Mouse (Mus musculus): ENCODE results near the gene Nrros. TPM values are rescaled to one million over a fixed set of nuclear protein-coding genes. Genes with fewer than 3 reads are reported as not detected.
A peak's percentile ranks its signal among the peaks of the same experiment; 100 is the strongest.

The Nrros gene
- total RNA-seq, 1 experiment from 2014 or later: 8.0 TPM

DNA sequence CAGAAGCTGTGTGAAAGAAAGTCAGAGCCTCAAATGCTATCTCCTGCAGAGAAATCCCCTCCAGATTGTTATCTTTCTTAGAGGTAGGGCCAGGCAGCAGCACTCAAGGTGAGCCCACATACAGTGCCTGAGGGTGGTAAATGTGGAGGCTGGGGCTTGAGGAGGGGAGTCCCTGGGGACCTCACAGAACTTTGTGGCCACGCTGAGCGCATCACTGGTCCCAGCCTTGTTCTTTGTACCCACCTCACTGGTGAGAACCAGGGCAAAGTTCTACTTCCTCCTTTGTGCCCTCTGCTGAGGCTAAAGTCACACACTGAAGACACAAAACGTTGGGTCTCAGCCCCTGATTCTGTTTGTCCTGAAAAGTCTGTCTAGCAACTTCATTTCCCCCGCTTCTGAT lies 2.0 kb downstream of the Nrros start:
- DNase-seq: peak; percentile 50

DNA sequence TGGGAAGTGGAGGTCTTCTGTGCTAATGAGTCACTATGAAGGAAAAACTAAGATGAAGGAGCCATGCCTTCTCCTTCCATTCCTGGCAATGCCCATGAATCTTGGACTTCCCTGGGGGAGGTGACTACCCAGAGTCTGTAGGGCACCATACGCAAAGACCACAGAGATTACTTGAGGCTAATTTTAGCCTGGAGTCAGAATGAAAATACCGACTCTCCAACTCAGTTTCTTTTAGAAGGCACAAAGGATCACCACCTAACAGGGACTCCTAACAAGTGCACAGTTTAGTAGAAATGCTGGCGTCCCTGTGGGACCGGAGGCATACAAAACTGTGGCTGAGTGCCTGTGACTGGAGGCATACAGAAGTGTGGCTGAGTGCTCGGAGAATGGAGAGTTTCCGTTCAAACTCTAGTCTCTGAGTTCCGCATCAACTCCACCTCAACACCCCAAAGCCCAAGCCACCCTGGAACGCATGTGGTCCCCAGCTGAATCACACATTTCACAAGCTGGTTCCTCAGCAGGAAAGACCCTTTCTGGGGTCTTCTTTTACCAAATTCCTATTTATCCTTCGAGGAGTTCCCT lies 4.6 kb downstream of the Nrros start:
- no peak for DNase-seq

DNA sequence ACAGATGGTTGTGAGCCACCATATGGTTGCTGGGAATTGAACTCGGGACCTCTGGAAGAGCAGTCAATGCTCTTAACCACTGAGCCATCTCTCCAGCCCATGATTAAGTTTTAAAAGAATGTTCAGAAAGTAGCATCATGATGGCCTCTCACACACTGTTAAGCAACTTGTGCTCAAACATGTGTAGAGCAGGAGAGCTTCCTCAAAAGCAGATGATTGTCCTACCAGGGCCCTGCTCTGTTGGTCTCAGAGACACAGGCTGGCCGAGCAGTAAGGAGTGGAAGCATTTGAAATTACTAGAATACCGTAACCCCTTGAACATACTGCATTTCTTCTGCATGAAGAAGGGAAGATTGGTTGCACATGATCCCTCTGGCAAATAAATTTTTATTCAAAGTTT lies 6.4 kb downstream of the Nrros start:
- DNase-seq: no peak

DNA sequence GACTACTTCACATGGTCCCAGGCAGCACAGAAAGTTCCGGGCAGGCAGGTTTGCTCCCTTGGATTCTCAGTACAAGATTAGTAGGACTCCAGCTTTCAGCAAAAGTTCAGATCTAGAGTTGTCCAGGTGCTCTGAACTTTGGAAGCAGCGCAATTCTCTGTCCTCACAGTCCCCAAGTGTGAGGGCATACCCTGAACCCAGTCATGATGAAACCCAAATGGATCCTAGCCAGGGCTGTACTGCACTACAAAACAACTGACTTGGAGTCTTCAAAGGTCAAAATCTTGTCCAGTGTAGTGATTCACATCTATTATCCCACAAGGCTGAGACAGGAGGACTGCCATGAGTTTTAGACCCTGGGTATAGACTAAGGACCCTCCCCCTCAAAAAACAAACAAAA lies 8.0 kb downstream of the Nrros start:
- peak; percentile 63 for DNase-seq

DNA sequence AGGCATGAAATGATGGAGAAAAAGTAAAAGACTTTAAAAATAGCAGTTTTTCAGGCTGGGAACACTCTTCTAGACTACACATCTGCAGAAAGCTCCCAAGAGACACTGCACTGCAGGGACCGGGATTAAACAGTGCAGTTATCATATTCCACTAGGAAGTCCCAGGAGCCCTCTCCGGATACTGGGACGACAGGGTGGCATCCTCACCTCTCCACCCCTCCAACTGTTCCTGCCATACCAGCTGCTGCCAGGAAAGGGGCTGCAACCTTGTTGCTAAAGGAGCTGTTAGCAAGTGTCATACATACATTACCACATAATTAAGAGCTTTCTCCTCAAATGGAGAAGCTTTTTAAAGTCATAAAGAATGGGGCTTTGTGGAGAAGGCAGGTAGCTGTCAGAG lies 8.7 kb downstream of the Nrros start:
- no peak for DNase-seq

DNA sequence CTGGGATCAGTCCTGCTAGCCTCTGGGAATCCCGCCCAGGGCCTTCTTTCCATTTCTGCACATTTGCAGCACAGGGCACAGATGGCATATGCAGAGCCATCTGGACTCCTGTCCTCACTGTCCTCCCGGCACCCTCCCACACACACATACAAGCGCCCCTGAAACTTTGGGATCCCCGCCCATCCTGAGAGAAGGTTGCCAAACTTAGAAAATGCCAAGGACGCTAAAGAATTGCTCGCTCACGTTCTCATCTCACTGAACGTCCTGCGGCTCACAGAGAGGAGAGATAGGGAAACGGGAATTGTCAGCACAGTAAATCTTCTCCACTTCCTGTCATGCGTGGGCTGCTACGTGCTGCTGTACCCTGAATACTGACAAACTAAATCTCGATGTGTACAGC lies 11.0 kb downstream of the Nrros start:
- DNase-seq: peak; percentile 86

DNA sequence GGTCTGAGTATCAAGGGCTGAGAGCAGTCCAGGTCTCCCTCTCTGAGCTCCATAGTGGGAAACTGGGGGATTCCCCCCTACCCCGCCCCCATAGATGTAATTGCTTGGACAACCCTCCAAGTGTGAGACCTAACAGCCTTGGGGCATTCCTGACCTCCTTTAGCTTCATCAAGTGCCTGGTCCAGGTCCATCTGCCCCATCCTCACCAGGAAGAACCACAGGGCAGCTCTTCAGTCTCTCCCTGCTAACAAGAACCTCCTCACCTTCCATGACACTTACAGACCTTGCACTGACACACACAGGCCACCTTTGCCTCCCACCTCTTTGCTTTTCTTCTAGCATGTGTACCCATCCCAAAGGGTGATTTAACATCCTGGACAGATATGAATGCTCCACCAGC lies 11.4 kb downstream of the Nrros start:
- DNase-seq: no peak

DNA sequence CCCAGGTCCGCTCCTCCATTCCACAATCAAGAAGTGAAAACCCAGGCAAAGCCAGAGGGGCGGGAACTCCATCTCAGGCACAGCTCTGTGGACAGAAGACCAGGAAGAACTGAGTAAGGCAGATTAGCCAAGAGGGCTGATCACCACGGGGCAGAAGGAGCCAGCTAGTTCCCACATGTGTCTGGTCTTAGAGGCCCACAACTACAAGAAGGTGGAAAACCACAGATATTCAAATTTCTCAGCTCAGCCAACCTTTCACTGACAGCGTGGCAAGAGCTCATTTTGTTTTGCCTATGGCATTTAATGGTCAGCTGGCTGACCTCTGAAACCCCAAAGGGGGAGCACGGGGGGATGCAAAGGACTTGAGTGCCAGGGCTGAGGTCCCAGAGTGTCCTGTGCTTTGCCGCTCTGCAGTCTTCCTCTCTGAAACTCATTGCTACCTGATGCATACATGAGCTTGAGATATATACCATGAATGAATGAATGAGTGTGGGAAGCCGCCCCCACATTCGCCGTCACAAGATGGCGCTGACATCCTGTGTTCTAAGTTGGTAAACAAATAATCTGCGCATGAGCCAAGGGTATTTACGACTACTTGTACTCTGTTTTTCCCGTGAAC lies 17.7 kb downstream of the Nrros start:
- DNase-seq: no peak

DNA sequence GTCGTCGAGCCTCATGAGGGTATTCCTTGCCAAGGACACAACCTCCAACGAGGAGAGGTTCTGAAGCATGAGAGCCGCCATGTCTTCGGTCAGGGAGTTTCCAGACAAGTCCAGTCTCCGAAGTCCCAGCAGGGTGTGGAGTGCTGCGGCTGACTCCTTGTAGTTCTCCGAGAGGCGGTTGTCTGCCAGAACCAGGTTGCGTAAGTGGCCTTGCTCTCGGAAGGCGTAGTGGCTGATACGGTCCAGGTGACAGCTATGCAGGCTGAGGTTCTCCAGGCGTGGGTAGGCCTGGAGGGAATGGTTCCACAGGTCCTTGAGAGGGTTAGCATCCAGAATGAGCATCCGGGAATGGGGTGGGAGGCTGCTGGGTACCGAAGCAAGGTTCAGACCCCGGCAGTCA lies 20.8 kb downstream of the Nrros start:
- DNase-seq: peak; percentile 51

DNA sequence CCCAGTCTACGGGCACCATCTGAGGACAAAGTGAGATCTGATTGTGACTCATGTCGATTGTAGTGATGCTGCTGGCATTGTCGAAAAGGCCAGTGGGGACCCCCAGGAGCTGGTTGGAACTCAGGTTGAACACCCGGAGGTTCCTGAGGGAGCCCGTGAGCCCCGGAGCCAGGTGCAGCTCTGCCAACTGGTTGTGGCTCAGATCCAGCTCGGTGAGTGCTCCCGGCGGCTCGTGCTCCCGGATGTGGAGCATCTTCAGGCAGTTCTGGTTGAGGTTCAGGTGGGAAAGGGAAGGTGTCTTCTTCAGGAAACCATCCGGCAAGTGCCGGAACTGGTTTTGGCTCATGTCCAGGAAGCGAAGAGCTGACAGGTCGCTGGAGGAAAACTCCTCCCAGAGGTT lies 21.6 kb downstream of the Nrros start:
- no peak for DNase-seq

DNA sequence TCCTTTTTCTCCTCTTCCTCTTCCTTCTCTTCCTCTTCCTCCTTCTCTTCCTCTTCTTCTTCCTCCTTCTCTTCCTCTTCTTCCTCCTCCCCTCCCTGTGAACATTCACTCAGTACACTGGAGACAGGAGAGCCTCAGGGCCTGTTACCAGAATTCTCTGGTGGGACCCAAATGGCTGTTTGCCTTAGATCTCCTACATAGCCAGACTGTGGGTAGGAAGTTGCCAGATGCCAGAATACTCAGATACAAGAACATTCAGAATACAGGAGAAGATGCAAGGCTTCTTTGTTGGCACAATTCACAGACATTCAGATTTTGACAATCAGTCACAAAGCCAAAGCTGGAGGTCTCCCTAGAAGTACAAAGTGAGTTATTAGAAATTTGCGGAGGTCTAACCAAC lies 26.4 kb downstream of the Nrros start:
- no peak for DNase-seq

DNA sequence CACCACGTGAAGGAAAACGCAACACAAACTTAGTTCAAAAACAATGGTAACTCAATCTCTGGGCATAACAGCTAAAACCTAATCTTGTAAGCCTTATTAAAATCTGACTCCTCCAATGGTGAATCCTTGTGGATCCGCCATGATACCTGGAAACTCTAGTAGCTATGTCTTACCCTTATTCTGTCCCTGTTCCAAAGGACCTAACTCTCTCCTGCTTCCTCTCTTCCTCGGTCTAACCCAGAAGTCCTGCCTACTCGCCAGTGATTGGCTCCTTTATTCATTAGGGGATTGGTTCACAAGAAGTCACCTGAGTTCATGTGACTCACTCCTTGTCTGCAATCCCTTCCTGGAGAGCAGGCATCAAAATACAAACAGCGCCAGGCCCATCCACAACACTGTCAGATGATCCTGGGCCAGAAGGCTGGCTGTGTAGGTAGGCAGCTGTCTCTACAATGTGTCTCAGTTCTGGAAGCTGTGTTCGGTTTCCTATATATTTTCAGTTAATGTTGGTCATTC lies 29.5 kb downstream of the Nrros start:
- DNase-seq: no peak

DNA sequence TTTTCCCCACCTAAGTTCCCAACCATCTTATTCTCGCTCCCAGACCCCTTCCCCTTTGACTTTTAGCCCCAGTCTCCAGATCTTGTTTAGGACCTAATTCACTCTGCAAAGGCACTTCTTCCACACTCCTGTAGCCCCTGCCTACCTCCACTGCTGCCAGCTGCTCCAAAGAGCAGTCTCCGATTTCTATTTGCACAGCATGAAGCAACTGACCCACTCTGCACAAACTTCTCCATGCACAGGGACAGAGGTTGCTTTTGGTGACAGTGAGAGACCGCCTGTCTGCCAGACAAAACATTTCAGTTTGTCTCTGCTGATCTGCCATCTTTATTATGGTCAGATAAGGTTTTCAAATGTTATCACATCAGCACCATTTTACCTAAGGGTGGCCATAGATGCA lies 32.2 kb downstream of the Nrros start:
- DNase-seq: no peak

DNA sequence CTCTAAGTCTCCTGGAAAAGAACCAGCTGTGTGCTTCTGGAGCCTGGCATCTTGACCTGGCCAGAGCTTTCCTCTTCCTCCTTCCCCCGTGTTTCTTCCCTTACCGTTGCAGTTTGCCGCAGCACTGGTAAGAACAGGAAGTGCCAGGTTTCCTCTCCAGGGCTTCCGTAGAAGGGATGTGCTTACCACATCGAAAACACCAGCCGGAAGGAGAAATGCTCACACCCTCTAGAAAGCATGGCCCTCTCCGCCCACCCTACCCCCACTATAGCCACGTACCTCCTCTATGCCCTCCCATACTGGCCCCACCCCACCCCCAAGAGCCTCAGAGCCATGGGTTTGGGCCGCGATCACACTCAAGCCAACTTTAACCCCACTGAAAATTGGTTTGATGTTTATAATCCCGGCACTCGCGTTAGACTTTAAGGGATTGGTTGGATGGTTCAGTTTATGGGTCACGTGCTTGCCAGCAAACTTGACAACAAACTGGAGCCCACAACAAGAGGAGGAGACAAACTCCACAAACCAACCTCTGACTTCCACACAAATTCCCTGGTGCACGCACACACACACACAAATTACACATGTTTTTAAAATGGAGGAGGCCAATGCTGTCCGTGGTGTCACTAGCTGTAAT lies 35.1 kb downstream of the Nrros start:
- peak; percentile 57 for DNase-seq

DNA sequence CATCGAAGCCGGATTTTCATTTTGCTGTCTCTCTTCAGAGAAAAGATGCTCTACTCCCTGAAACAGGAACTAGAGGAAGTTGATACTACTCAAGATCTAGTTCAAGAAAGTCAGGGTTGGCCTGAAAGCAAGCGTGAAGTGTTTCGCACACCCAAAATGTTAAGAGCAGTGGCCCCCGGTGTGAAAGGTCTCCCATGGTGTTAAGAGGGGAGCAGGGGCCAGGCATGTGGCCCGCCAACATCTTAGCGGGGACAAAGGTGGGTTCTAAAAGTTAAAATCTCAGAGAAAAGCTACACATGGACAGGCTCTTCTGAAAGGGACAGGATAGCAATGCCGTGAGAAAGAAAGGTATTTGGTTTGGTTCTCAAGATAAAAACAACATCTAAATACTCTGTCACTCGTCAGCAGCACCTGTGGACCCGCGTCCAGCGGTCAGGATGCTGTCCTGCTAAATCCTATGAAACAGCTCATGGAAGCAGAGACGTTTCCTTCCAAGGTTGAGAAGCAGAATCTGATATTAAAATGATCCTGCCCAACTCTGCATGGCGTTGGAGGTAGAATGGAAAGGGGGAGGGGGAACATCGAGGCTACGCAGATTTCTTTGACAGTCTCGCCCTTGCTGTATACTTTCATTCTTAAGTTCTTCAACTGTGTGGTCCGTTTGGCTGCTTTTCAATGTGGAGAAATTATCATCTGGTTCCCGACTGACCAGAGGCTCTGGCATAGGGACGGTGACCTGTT lies 35.8 kb downstream of the Nrros start:
- DNase-seq: no peak

DNA sequence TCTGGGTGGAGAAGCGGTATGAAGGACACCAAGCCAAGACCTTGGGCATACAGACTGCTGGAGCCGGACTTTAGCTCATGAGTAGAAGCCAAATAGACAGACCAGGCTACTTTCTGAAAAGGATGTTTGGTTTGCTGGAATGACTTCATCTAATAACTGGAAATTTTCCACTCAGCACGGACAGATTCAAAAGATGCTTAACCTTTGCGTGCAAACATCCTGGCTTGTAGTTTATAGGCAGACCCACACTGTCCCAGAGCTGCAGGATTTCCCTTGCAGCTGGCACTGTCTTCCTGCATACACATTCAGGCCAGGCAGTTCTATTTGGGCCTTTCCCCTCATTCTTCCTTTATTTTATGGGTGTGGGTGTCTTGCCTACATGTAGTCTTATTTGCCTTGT lies 38.3 kb downstream of the Nrros start:
- peak; percentile 19 for DNase-seq

DNA sequence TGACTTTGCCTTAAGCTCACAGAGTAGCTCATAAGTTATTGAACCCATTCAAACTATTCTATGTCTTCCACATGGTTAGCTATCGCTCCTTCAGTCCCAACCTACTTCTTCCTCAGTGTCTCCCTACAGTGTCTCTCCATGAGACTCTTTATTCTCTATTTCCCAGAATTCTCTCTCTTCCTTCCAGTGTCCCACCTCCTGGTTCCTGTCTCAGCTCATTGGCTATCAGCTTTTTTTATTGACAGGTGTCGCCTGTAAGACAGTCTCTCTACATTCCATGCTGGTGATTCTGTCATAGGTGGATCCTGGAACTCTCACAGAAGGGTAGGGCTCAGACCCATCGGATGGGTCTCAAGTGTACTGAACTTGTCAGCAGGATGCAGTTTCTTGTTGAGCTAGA lies 40.0 kb downstream of the Nrros start:
- no peak for DNase-seq

DNA sequence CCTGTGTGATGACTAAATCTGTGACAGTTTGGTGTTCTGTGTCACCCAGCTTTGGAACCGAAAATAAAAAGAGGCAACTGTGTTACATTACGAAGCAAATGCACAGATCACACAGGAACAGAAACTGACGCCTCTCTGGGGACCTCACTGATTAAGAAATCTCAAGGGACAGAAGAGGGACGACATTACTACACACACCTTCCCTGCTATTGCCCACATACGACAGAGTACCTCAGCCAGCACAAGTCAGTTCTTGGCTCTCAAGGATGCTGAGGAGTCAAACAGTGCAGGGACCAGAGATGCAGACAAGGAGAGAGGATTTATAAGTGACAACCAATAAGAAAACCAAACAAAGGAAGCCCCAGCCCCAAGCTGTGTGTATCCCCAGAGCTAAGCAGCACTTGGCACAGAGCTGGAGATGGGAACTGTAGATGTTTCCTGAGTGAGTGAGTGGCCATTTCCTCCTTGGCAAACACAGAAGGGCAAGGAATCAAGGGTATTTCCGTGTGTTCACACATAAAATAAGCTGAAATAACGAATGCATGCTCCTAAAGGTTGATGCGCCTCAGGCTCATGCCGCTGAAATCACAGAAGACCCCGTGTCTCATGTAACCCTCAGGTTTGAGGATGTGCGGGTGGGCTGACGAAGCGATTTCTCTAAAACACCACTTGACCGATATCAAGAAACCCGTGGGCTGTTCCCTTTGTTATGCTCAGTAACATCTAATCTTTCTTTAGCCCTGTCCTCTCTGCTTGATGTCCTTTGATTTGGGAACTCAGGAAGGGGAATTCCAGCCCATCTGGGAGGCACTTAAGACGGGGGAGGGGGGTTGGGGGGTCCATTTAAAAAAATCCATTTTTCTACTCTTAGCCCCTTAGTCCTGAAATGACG lies 40.7 kb downstream of the Nrros start:
- DNase-seq: peak; percentile 24

DNA sequence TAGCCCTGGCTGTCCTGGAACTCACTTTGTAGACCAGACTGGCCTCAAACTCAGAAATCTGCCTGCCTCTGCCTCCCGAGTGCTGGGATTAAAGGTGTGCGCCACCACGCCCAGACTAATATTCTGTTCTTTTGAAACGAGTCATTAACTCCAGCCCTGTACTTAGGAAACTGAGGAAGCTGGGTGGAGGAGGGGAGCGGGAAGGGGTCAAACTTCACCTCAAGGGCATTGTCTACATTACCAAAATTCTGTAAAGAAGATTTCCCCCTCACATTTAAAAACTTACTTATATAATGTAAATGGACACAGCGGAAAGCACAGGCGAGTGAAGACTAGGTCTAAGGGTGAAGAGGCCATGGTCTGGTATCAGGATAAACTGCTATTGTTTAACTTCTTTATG lies 41.4 kb downstream of the Nrros start:
- no peak for DNase-seq

DNA sequence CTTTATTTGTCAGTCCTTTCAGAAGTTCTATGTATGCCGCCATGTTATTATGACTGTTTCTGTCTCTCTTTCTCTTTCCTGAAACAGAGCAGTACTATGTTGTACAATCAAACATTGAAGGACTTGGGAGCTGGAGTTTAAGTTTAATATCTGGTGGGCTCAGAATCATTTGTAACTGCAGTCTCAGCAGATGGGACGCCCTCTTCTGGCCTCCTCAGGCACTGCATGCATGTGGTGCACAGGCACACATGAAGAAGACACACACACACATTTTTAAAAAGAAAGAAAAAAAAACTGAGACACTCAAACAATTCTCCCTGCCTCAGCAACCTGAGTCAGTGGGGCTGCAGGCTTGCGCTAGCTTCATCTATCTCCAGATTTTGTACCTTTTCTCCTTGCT lies 44.9 kb downstream of the Nrros start:
- DNase-seq: no peak

DNA sequence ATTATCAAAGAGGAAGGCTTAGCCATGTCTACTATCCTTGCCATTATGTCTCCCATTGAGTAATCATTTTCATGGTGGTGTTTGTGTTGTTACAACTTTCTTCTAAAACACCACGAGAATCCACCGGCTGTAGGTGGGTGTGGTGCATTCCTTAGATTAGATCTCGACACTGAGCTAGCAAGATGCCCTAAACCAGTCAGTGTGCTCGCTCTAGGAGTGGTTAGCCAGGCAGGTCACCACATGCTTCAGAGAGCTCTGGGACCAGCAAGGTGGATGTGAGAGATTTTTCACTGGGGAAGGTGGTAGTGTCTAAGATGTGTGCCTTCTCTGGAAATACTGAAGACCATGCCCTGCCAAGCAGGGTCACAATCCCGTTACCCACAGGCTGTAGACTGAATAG lies 49.2 kb downstream of the Nrros start:
- DNase-seq: no peak

DNA sequence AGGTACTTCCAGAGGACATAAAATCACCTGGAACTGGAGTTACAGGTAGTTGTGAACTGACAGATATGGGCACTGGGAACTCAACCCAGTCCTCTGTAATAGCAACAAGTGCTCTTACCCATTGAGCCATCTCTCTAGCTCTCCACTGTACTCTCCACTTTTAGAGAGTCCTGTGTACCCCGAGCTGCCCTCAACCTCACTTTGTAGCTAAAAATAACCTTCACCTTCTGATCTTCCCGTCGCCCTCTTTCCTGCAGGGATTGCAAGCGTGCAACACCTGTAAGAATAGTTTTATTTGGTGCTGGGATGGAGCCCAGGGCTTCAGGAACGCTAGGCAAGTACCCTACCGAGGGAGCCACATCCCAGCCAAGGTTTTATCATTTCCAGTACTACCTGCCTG lies 49.6 kb downstream of the Nrros start:
- DNase-seq: no peak

Measured in adrenal gland, postnatal 14 days (tissue).